In genomic region chr8:121374777-121375176, GRCm38 (mm10) we compare ENCODE assay signal across 10 mouse cellular contexts.
A peak's percentile ranks its signal among the peaks of the same experiment; 100 is the strongest.
DNase-seq lines count a peak whose midpoint lies in the region; ATAC-seq lines count a peak whose summit lies in the region.
"Had no signal": no experiment of that assay in that cellular context is flagged by ENCODE, and none has a peak within 500 bp of the region (broad histone marks: within the 10 kb centered on the region; RNA-seq: fewer than 3 reads in every experiment).

No protein-coding gene starts in this region.

- H3K4me2 ChIP-seq in hindbrain, embryonic 13.5 days, result no peak overlapping the region
- peak overlapping the region; percentile 35 for H3K4me2 ChIP-seq in heart, embryonic 13.5 days
- H3K4me2 ChIP-seq: embryonic facial prominence, embryonic 15.5 days had no signal

- peaks cover 24% of the 10 kb centered on the region for H3K27me3 ChIP-seq in hindbrain, embryonic 10.5 days (ENCODE audit: insufficient read depth, poor library complexity, severe bottlenecking)
- peaks cover 15% of the 10 kb centered on the region; the same call in 1 of the 2 replicates for H3K27me3 ChIP-seq in hindbrain, embryonic 13.5 days
- H3K27me3 ChIP-seq in heart, embryonic 13.5 days (replicated peaks), result peaks cover 7% of the 10 kb centered on the region; the same call in 1 of the 2 replicates

- no peak overlapping the region for H3K9ac ChIP-seq in hindbrain, embryonic 13.5 days
- H3K9ac ChIP-seq in heart, embryonic 13.5 days, result no peak overlapping the region
- H3K9ac ChIP-seq: embryonic facial prominence, embryonic 15.5 days had no signal

- H3K36me3 ChIP-seq in hindbrain, embryonic 10.5 days, result no peaks in the 10 kb centered on the region
- H3K36me3 ChIP-seq in hindbrain, embryonic 13.5 days, result no peaks in the 10 kb centered on the region
- no peaks in the 10 kb centered on the region for H3K36me3 ChIP-seq in heart, embryonic 13.5 days
- H3K36me3 ChIP-seq: embryonic facial prominence, embryonic 15.5 days had no signal

- DNase-seq in hindbrain, embryonic 10.5 days (ENCODE audit: low spot score), result peak; percentile 53
- peak; percentile 17 to 40 for DNase-seq in cerebellum, postnatal 36 days
- peak; percentile 72 for DNase-seq in lung, postnatal 10 days
- no peak for DNase-seq in yolk sac, embryonic 10.5 days (ENCODE audit: low spot score)
- DNase-seq in testis, postnatal 14 days (ENCODE audit: low spot score), result no peak
- DNase-seq in right cerebral cortex, postnatal 4 days, result no peak

- H3K9me3 ChIP-seq in hindbrain, embryonic 10.5 days, result no peaks in the 10 kb centered on the region
- H3K9me3 ChIP-seq in hindbrain, embryonic 13.5 days, result no peaks in the 10 kb centered on the region
- peaks cover 3% of the 10 kb centered on the region; the same call in 1 of the 2 replicates for H3K9me3 ChIP-seq in heart, embryonic 13.5 days
- H3K9me3 ChIP-seq: embryonic facial prominence, embryonic 15.5 days had no signal

- no peak for ATAC-seq in hindbrain, embryonic 13.5 days (ENCODE audit: low FRiP score)
- peak; percentile 22; the same call in 1 of the 2 replicates for ATAC-seq in heart, embryonic 13.5 days (ENCODE audit: extremely low read depth, insufficient number of reproducible peaks, low FRiP score, low TSS enrichment)

- H3K27ac ChIP-seq in hindbrain, embryonic 10.5 days, result peak overlapping the region; percentile 23; the same call in 1 of the 2 replicates
- no peak overlapping the region for H3K27ac ChIP-seq in hindbrain, embryonic 13.5 days
- peak overlapping the region; percentile 94 for H3K27ac ChIP-seq in heart, embryonic 13.5 days (replicated peaks)
- H3K27ac ChIP-seq: embryonic facial prominence, embryonic 15.5 days had no signal

- peaks cover 61% of the 10 kb centered on the region for H3K4me1 ChIP-seq in hindbrain, embryonic 10.5 days (replicated peaks)
- peaks cover 27% of the 10 kb centered on the region for H3K4me1 ChIP-seq in hindbrain, embryonic 13.5 days (replicated peaks)
- H3K4me1 ChIP-seq in heart, embryonic 13.5 days, result peaks cover 61% of the 10 kb centered on the region
- H3K4me1 ChIP-seq: megakaryocyte, embryonic 14.5 days had no signal

- no peak overlapping the region for H3K4me3 ChIP-seq in hindbrain, embryonic 10.5 days
- H3K4me3 ChIP-seq in hindbrain, embryonic 13.5 days, result no peak overlapping the region
- H3K4me3 ChIP-seq in heart, embryonic 13.5 days, result no peak overlapping the region
- H3K4me3 ChIP-seq: embryonic facial prominence, embryonic 15.5 days; megakaryocyte, embryonic 14.5 days had no signal

- WGBS in hindbrain, embryonic 10.5 days, result 3% methylated on average over 8 of the region's 8 CpGs
- WGBS in hindbrain, embryonic 13.5 days, result 7% methylated on average over 8 of the region's 8 CpGs
- 4% methylated on average over 8 of the region's 8 CpGs for WGBS in heart, embryonic 13.5 days

Comparison
In these comparisons a context has a peak if more than half of its experiments do, and no peak if none do; other contexts are left out.
1. DNase-seq: peak in hindbrain, embryonic 10.5 days (single experiment), cerebellum, postnatal 36 days (2 of 2) and lung, postnatal 10 days (single experiment); none in yolk sac, embryonic 10.5 days (single experiment), testis, postnatal 14 days (single experiment) and right cerebral cortex, postnatal 4 days (single experiment).